Mouse (Mus musculus): ENCODE measurements around the gene Gm20662.

Gene Gm20662

DNA sequence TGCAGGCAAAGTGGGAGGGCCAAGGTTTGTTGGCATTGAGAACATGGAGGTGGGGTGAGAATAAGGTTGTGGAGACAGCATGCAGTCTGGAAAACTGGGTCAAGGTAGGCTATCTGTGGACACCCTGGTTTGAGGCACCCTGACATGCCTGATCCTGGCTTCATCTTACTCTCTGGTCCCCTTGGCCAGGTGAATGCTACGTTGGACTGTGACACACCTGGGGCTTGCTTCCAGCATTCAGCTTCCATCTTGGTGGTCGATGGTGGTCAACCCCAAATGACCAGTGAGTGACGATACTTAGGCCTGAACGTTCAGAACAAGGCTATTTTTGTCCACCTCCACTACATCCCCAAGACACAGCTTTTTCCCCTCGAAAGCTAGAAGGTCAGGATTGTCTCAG lies at the start of gene Gm20662:
Gm20662 (plus strand) TSS at position 301 of the 400 bp plus-strand sequence.
- DNase-seq = no peak

DNA sequence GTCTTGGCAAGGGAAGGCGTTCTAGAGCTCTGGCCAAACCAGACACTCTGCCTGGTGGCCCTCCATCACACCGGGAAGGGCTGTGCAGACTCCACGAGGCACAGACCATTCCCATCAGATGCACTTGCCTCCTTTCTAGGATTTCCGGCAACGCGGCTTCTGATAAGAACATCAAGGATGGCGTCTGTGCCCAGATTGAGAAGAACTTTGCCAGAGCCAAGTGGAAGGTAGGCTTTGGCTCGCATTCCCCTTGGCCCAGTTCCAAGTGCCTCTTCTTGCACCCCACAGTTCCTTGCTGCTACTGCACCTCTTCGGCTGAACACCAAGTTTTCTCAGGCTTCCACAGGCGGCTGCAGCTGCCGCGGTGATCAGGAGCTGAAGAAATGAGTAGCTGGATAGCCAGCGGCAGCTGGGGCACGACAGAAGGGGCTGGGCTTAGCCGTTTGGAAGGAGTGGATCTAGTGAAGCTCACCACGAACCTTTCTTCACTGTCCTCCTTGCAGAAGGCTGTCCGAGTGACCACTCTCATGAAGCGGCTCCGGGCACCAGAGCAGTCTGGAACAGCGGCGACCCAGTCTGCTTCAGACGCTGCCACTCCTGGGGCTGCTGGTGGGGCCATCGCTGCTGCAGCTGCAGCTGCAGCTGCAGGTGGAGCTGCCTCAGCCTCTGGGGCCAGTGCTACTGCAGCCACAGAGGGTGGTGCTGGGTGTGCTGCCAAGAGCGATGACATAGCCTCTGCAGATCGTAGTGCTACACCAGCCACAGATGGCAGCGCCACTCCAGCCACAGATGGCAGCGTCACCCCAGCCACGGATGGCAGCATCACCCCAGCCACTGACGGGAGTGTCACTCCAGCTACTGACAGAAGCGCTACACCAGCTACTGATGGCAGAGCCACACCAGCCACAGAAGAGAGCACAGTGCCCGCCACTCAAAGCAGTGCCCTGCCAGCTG lies 48.6 kb upstream of the Gm20662 start:
- peak; percentile 47 to 69 for DNase-seq

DNA sequence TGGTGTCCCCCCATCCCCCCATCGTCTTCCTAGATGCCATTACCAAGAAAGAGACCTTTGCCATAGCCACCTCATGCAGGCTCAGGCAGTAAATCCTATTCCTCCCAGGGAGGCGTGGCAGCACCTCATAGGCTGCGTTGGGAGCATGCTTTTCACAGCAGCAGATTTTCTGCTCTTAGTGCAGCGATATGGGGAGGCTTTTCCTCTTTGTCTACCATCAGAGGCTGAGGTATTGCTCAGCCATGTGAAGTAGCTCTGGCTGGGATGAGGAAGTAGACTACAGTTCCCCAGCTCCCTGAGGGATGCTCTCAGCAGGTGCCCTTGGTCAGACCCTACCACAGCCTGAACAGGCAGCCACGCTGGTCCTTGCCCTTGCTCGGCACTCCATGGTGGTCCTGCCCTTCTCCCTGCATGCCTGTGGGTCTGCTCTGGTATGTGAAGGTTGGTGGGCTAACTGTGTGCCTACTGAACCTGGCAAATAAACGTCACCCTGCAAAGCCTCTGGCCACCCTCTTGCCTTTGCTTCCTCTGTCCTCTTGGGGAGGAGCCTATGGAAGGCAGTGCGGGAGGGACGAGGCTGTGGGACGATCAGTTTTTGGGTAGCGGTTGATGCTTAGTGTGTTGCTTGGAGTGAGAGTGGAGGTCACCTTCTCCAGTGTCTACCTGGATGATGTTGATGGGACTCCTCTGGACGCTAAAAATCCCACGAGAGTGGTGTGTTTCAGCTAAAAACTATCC lies 46.8 kb upstream of the Gm20662 start:
- DNase-seq = no peak

DNA sequence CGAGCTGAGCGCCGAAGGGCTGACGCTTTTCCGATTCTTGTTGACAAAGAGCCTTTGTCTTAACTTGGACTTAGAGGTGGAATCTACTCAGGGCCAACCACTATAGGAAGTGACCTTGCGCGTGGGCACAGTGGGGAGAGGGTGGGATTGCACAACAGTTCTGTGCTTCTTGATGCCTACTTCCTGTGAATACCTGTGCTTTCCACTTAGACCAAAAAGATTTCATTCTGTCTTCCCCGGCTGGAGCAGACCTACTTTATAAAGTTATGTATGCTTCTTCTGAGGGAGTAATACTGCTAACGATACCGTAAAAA lies 46.3 kb upstream of the Gm20662 start, which contains the start of gene Traip:
Traip (plus strand) TSS at position 215 of the 314 bp plus-strand sequence.
- no peak for DNase-seq

DNA sequence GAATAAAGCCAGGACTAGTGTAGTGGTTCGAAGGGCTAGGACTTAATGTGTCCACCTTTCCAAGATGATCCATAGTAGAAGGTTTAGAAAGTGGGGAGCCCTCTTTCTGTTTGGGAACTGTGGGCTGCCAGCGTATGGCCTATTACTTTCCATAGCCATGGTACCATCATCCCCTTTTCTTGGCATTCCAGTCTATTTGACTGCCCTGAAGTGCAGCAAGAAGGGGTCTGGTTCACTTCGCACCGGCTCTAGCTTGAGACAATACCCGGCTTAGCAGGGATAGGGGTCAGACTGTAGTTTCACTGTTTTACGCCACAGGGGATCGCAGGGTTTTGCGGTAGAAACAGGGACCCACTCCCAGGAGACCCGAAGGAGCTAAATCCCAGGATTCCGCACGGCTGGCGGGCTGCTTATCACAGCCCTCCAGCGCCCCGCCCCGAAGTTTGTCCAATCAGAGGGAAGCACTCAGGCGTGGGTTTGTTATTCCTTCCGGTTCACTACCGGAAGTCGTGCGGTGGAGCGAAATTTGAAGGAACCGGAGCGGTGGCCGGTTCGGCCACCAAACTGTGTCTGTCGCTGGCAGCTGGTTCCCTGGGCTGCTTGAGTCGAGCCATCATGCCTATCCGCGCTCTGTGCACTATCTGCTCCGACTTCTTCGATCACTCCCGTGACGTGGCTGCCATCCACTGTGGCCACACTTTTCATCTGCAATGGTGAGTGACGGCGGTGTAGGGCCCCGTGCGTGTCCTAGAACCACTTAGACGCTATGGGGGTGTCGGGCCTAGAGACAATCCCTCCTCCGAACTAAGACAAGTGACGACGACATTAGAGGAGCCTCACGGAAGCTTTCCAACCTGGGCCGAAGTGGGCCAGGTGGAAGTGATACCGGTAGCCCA lies 45.4 kb upstream of the Gm20662 start:
- peak; percentile 93 to 95 for DNase-seq

DNA sequence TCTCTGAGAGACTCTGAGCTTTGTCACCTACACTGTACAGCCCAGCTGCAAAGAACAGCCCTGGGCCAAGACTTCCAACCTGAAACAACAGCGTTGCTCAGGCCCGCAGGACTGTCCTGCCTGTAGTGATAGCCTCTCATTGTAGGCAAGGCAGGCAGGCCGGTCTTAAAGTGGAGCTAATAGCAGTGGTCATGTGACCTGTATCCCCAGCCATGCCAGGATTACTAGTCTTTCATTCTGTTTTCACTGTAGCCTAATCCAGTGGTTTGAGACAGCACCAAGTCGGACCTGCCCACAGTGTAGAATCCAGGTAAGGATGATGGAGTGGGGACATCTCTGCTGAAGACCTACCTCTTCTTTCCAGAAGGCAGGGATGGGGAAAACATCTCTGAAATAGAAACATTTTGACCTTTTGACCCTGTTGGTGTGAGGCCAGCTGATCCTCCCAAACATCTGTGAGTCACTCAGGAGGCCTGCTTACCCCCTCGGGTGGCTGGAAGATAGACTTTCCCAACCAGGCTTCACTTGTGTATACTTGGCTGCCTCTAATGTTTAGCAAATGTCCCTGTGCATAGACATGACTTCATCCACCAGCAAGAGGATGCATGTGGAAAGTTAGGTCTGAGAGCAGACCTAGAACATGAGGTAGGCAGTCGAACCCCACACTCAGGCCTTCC lies 40.4 kb upstream of the Gm20662 start:
- DNase-seq = no peak

DNA sequence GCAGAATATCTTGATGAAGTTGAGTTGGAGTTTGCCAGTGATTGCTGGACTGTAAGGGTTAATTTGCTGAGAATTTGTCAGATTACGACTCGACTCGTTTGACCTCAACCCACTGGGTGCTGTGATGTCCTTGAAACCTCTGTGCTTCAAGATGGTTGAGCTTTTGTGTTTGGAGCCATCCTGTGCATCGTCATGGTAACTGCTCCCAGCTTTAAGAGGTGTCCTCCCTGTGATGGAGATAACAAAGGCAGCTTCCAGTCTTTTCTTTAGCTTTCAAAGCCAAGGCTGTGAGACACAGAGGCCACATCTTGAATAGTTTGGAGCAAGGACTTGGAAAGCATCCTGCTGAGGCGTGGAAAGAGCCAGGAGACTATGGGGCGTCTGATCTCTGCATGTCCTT lies 39.0 kb upstream of the Gm20662 start:
- DNase-seq = no peak

DNA sequence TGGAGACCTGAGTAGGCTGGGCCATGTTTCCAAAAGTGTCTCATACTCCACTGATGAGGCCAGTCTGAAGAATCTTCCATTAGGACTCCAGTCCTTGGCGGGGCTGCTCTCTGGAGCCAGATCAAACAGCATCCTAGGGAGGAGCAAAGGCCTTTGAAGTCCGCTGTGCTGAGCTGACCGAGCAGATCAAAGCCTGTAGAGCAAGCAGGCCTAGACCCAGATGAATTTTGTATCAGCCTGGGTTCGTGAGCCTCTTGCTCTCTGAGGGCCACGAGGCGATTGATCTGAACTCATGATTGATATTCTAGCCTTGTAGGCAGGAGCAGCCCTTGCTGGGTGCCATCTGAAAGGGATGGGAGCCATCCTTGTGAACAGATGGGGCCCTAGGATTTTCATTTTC lies 36.3 kb upstream of the Gm20662 start:
- no peak for DNase-seq

DNA sequence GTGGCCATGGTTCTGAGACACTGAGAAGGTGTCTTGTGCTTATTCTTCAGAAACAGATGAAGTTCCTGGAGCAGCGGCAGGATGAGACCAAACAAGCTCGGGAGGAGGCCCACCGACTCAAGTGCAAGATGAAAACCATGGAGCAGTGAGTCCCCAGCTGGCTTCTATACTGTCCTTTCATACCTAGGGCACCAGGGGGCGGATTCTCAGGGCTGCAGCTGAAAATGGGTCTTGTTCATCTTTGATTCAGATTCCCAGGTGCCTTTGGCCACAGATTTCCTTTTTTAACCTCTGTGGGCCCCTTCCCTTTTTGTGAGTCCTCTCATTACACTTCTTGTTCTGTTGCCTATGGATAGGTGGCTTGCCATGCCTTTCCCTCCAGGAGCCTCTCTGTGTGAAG lies 35.2 kb upstream of the Gm20662 start:
- DNase-seq = no peak

DNA sequence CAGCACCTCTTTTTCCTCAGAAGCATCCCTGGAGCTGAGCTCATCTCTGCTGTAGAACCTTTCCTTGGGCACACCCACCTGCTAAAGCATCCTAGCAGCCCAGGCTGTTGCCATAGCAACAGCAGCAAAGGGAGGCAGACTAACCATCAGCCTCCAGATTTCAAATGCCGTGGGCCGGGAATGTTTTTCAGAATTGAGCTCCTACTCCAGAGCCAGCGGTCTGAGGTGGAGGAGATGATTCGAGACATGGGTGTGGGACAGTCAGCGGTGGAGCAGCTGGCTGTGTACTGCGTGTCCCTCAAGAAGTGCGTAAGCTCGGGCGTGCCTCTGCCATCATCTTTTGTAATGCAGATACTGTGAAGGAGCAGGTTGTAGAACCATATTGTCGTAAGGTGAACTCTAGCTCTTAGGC lies 34.8 kb upstream of the Gm20662 start:
- DNase-seq = peak in 1 of 2 experiments; percentile 20

DNA sequence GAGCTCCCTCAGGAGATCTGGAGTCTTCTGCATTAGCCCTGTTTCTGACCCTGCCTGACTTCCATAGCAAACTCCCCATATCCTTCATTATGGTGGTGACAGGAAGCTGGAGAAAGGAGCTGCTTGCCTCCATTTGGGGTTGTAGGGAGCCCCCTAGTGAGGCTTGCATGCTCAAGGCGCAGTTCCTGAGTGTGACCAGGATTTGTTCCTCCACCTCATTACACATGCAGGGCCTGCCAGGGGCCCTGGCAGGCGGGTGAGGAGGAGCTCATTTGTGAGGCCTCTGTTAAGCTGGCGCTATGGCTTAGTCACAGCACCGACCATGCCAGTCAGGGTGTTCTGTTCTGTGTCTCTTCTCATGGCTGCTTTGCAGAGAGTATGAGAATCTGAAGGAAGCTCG lies 34.3 kb upstream of the Gm20662 start:
- DNase-seq = peak in 1 of 2 experiments; percentile 19

DNA sequence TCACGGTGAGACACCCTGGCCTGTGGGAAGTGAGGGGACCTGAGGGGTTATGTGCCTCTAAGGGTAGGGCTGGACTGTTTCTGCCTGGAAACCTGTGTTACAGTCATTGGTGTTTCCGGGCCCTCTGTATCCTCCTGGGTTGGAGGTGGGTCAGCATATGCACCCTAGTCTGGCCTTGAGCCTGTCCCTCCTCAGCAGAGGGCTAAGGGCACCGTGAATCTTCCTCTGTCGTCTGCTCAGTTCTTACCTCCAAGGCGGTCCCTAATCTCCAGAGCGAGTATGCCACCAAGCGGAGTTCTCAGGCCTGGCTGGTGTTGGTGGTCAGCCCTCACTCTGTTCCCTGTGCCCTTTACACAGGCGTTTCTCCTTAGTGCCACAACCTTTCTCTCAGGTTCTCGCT lies 33.2 kb upstream of the Gm20662 start:
- no peak for DNase-seq

DNA sequence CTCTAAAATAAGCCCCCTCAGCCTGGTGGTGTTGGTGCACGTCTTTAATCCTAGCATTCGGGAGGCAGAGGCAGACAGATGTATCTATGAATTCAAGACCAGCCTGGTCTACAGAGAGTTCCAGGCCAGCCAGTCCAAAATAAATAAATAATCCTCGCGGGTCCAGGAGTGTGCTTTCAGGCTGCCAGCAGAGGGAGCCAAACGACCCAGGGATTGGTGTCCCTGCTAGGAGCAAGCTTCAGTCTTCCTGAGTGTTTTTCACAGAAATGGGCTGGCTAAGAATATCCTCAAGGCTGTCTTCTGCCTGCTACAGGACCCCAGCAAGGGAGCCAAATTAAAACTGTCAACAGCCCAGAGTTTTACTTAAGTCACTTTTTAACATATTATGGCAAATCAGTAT lies 32.4 kb upstream of the Gm20662 start:
- DNase-seq = peak; percentile 89 to 94

DNA sequence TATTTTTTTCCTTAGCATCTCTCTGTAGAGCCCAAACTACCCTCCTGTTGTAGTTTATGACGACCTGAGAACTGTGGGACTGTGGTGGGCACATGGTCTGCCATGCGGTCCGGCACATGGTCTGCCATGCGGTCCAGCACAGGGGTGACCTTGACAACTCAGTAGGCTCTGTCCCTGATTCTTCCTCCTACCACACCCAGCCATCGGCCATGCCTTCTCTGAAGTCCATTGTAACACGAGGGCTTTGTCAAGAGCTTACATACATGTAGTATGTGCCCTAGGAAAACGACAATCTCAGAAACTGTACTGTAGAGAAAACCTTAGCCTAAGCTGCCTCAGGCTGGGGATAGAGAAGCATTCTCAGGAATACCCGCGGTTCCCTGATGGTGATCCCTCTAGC lies 31.5 kb upstream of the Gm20662 start:
- DNase-seq = no peak

DNA sequence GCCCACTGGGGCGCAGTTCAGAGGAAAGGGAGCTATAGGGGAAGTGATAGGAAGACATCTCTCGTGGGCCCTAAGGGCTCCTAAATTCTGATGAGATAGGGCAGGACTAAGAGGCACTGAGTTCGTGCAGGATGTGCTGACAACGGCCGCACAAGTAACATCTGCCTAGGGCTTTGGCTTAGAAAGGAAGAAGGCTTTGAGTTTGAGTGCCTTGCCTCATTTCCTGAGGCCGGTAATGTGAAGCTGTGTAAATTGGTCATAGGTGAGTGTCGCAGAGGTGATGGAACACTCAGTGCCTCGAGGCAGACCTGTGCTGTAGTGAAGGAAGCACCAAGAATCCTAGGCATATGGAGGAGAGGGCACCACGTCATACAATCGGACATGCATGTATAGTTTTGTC lies 29.5 kb upstream of the Gm20662 start:
- no peak for DNase-seq

DNA sequence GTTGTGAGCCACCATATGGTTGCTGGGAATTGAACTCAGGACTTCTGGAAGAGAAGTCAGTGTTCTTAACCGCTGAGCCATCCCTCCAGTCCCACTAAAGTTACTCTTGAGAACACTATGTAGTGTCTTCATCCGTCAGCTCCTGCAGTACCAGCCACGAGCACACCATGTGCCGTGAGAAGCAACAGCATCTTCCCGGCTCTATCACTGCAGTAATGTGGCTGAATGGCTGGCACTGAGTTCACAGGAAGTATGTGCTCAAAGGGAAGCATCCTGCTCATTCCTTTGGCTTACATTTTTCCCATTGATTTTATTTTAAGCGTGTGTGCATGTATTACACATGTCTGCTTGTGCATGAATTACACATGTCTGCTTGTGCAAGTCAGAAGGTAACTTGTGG lies 28.7 kb upstream of the Gm20662 start:
- no peak for DNase-seq

DNA sequence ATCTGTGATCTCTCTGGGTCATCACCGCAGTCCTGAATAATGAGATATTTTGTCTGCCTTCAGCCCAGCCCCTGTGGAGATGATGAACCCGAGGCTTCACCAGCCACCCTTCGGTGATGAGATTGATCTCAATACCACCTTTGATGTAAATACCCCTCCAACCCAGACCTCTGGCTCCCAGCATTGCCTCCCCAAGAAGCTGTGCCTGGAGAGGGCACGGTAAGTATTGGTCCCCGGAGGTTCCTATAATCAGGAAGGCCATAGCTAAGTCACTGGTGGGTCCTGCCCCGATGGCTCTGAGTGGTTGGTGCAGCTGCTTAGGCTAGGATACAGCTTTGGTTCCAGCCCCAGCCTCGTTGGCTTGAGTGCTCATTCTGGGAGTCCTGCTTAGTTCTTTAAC lies 27.6 kb upstream of the Gm20662 start:
- no peak for DNase-seq

DNA sequence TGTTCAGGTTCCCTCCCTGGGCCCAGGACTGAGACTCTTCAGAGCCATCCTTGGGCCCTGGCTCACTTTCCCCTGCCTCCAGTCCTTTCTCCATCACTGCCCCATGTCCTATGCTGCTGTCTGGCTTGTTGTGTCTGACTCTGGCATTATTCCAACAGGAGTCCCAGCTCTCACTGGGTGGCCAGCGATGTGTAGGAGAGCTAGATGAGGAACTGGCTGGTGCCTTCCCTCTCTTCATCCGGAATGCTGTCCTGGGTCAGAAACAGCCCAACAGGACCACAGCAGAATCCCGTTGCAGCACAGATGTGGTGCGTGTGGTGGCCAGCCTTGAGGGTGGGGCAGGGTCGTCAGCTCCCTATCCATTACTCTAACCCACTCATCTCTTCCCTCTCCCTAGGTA lies 25.8 kb upstream of the Gm20662 start:
- no peak for DNase-seq

DNA sequence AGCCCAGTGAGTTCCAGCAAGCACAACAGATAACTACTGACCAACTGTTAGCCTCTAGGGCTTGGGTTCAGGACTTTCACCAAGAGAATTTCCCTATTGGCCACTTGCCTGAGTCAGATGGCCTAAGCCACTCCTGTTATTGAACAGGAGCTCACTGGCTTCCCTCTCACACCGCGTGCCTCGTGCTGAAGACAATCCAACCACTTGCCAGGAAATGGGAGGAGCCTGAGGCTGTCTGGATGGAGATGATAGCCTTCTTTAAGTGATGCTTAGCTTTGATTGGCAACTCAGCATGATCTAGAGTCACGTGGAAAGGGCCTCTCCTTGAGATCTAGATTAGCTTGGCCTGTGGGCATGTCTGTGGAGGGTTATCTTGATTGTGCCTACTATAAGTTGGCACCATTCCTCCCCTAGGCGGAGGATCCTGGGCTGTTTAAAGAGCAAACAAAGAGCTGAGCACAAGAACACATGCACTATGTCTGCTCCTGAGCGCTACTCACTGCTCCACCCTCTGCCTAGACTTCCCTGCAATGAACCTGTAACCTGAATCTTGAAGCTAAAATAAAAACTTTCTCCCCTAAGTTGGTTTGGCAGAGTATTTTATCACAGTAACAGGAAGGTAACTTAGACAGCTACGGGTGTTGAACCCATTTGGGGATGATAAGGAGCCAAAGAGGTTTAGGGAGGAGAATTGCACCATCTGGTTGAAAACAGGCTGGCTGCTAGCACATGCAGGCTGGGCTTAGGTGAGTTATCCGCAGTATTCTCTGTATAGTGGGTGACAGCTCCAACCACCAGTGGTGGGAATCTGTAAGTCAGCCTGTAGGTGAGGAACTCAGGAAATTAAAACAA lies 24.2 kb upstream of the Gm20662 start:
- DNase-seq = no peak

DNA sequence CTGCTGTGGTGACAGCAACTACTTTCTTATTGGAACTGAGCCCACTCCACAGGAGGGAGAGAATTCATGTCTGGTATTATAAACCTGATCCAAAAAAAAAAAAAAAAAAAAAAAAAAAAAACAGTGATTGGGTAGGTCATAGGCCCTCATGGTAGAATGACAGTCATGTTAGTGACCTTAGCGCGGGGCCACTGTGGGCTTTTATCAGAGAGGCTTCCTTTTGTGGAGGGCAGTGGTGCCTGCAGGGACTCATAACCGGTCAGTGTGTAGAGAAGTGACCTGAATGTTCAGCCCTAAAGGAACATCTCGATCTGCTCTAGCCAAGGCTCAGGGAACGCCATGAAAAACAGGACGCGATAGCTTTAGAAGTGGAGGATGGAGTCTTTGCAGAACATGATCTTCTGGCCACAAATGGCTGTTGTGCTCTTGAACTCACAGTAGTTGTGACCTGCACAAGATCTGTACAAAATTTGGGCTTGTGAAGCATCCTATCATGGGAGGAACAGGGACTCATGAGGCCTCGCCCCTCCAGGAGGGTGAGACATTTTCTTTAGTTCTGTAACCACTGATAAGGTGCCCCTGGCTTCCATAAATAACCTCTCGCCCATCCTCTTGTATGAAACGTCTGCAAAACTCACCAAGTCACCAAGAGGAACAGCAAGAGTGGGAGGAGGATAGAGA lies 21.5 kb upstream of the Gm20662 start:
- no peak for DNase-seq

Data from cerebellum, postnatal 14 days (tissue).